Mouse (Mus musculus): ENCODE data around the gene Cass4. TPM values are rescaled to one million over a fixed set of nuclear protein-coding genes. Genes with fewer than 3 reads are reported as not detected.

Cass4 gene
- polyA plus RNA-seq, 1 experiment from 2014 or later = 0.12 TPM

- Histone ChIP-seq H3K4me1 (replicated peaks) (peaks cover 25% of the 10 kb centered on the region), H3K27me3 (ENCODE audit: insufficient read depth, poor library complexity, severe bottlenecking) (peaks cover 9% of the 10 kb centered on the region; the same call in 1 of the 2 replicates), H3K4me3 (no peak overlapping the region), H3K36me3 (no peaks in the 10 kb centered on the region), H3K9me3 (no peaks in the 10 kb centered on the region), H3K27ac (no peak overlapping the region)
- WGBS = 92% methylated on average over 5 of the region's 5 CpGs
- no peak for DNase-seq (ENCODE audit: low spot score)
These were observed 23.3 kb downstream of the Cass4 start for GRCm38 (mm10) chr2:172416876-172417275.

GRCm38 (mm10) chr2:172418208-172418607 is 24.6 kb downstream of the Cass4 start:
- H3K36me3 ChIP-seq = no peaks in the 10 kb centered on the region
- H3K27me3 ChIP-seq (ENCODE audit: insufficient read depth, poor library complexity, severe bottlenecking) = peaks cover 9% of the 10 kb centered on the region; the same call in 1 of the 2 replicates
- WGBS = 87% methylated on average over 5 of the region's 5 CpGs
- DNase-seq (ENCODE audit: low spot score) = no peak
- no peaks in the 10 kb centered on the region for H3K9me3 ChIP-seq
- H3K4me3 ChIP-seq = no peak overlapping the region
- H3K27ac ChIP-seq = no peak overlapping the region
- H3K4me1 ChIP-seq (replicated peaks) = peaks cover 13% of the 10 kb centered on the region

- WGBS = 81% methylated on average over 1 of the region's 1 CpGs
- no peak for DNase-seq (ENCODE audit: low spot score)
These were observed 37.0 kb downstream of the Cass4 start for GRCm38 (mm10) chr2:172430609-172431008.

GRCm38 (mm10) chr2:172433746-172434145 is 40.2 kb downstream of the Cass4 start:
- Histone ChIP-seq H3K27me3 (ENCODE audit: insufficient read depth, poor library complexity, severe bottlenecking) (no peaks in the 10 kb centered on the region), H3K36me3 (no peaks in the 10 kb centered on the region), H3K4me3 (no peak overlapping the region), H3K9me3 (no peaks in the 10 kb centered on the region), H3K27ac (no peak overlapping the region), H3K4me1 (replicated peaks) (no peaks in the 10 kb centered on the region)
- DNase-seq (ENCODE audit: low spot score) = no peak
- WGBS = 49% methylated on average over 5 of the region's 5 CpGs

More at GRCm38 (mm10) chr2:172430609-172431008, 37.0 kb downstream of the Cass4 start:
- H3K9me3 ChIP-seq = no peaks in the 10 kb centered on the region
- H3K4me1 ChIP-seq (replicated peaks) = no peaks in the 10 kb centered on the region
- H3K36me3 ChIP-seq = no peaks in the 10 kb centered on the region
- H3K4me3 ChIP-seq = no peak overlapping the region
- H3K27me3 ChIP-seq (ENCODE audit: insufficient read depth, poor library complexity, severe bottlenecking) = no peaks in the 10 kb centered on the region
- no peak overlapping the region for H3K27ac ChIP-seq

GRCm38 (mm10) chr2:172437371-172437952 is 43.9 kb downstream of the Cass4 start:
- H3K4me3 ChIP-seq = no peak overlapping the region
- DNase-seq (ENCODE audit: low spot score) = no peak
- whole genome bisulfite sequencing = 72% methylated on average over 16 of the region's 16 CpGs
- H3K36me3 ChIP-seq = no peaks in the 10 kb centered on the region
- H3K9me3 ChIP-seq = no peaks in the 10 kb centered on the region
- H3K27ac ChIP-seq = no peak overlapping the region
- H3K27me3 ChIP-seq (ENCODE audit: insufficient read depth, poor library complexity, severe bottlenecking) = no peaks in the 10 kb centered on the region
- H3K4me1 ChIP-seq (replicated peaks) = peaks cover 21% of the 10 kb centered on the region

GRCm38 (mm10) chr2:172439843-172440639 is 46.4 kb downstream of the Cass4 start, which contains the start of gene Rtf2:
TSS of gene Rtf2 (plus strand) at chr2:172440556.
- H3K36me3 ChIP-seq = peaks cover 3% of the 10 kb centered on the region
- H3K4me1 ChIP-seq (replicated peaks) = peaks cover 21% of the 10 kb centered on the region
- peak within 1 kb of the TSS; percentile 84 for H3K27ac ChIP-seq
- DNase-seq (ENCODE audit: low spot score) = peak; percentile 99
- no peaks in the 10 kb centered on the region for H3K27me3 ChIP-seq (ENCODE audit: insufficient read depth, poor library complexity, severe bottlenecking)
- H3K9me3 ChIP-seq = no peaks in the 10 kb centered on the region
- WGBS = 1% methylated on average over 35 of the region's 35 CpGs
- peak within 1 kb of the TSS; percentile 73 for H3K4me3 ChIP-seq

GRCm38 (mm10) chr2:172440640-172441005 is 47.0 kb downstream of the Cass4 start:
- peak overlapping the region; percentile 73 for H3K4me3 ChIP-seq
- H3K36me3 ChIP-seq = peaks cover 9% of the 10 kb centered on the region
- no peaks in the 10 kb centered on the region for H3K9me3 ChIP-seq
- no peak for DNase-seq (ENCODE audit: low spot score)
- peak overlapping the region; percentile 84 for H3K27ac ChIP-seq
- under 1% methylated on average over 21 of the region's 21 CpGs for WGBS
- H3K4me1 ChIP-seq (replicated peaks) = peaks cover 21% of the 10 kb centered on the region
- H3K27me3 ChIP-seq (ENCODE audit: insufficient read depth, poor library complexity, severe bottlenecking) = no peaks in the 10 kb centered on the region

GRCm38 (mm10) chr2:172441176-172441575 is 47.6 kb downstream of the Cass4 start:
- WGBS = 37% methylated on average over 6 of the region's 6 CpGs
- Histone ChIP-seq H3K27ac (peak overlapping the region; percentile 84; the same call in 1 of the 2 replicates), H3K9me3 (no peaks in the 10 kb centered on the region), H3K4me1 (replicated peaks) (peaks cover 21% of the 10 kb centered on the region), H3K27me3 (ENCODE audit: insufficient read depth, poor library complexity, severe bottlenecking) (no peaks in the 10 kb centered on the region), H3K36me3 (peaks cover 15% of the 10 kb centered on the region), H3K4me3 (peak overlapping the region; percentile 73)
- no peak for DNase-seq (ENCODE audit: low spot score)

GRCm38 (mm10) chr2:172445617-172446016 is 52.0 kb downstream of the Cass4 start:
- H3K9me3 ChIP-seq = no peaks in the 10 kb centered on the region
- peaks cover 14% of the 10 kb centered on the region for H3K4me1 ChIP-seq (replicated peaks)
- no peak overlapping the region for H3K4me3 ChIP-seq
- no peaks in the 10 kb centered on the region for H3K27me3 ChIP-seq (ENCODE audit: insufficient read depth, poor library complexity, severe bottlenecking)
- H3K27ac ChIP-seq = no peak overlapping the region
- peaks cover 59% of the 10 kb centered on the region for H3K36me3 ChIP-seq
- no peak for DNase-seq (ENCODE audit: low spot score)
- 94% methylated on average over 4 of the region's 4 CpGs for WGBS

- H3K27ac ChIP-seq = no peak overlapping the region
These were observed 53.7 kb downstream of the Cass4 start for GRCm38 (mm10) chr2:172447317-172447716.

GRCm38 (mm10) chr2:172448329-172448728 is 54.7 kb downstream of the Cass4 start:
- 91% methylated on average over 4 of the region's 4 CpGs for WGBS
- peaks cover 86% of the 10 kb centered on the region for H3K36me3 ChIP-seq
- no peak for DNase-seq (ENCODE audit: low spot score)

More at GRCm38 (mm10) chr2:172447317-172447716, 53.7 kb downstream of the Cass4 start:
- no peaks in the 10 kb centered on the region for H3K9me3 ChIP-seq
- H3K4me1 ChIP-seq (replicated peaks) = no peaks in the 10 kb centered on the region
- H3K4me3 ChIP-seq = no peak overlapping the region
- 91% methylated on average over 6 of the region's 6 CpGs for WGBS
- H3K36me3 ChIP-seq = peaks cover 76% of the 10 kb centered on the region
- no peak for DNase-seq (ENCODE audit: low spot score)
- H3K27me3 ChIP-seq (ENCODE audit: insufficient read depth, poor library complexity, severe bottlenecking) = no peaks in the 10 kb centered on the region

GRCm38 (mm10) chr2:172450640-172451039 is 57.0 kb downstream of the Cass4 start:
- Histone ChIP-seq H3K4me1 (replicated peaks) (no peaks in the 10 kb centered on the region; the same call in 1 of the 2 replicates), H3K4me3 (no peak overlapping the region), H3K27me3 (ENCODE audit: insufficient read depth, poor library complexity, severe bottlenecking) (no peaks in the 10 kb centered on the region), H3K27ac (no peak overlapping the region), H3K36me3 (peaks cover 91% of the 10 kb centered on the region), H3K9me3 (no peaks in the 10 kb centered on the region)
- DNase-seq (ENCODE audit: low spot score) = no peak
- 88% methylated on average over 6 of the region's 6 CpGs for WGBS

More at GRCm38 (mm10) chr2:172448329-172448728, 54.7 kb downstream of the Cass4 start:
- Histone ChIP-seq H3K4me3 (no peak overlapping the region), H3K27me3 (ENCODE audit: insufficient read depth, poor library complexity, severe bottlenecking) (no peaks in the 10 kb centered on the region), H3K4me1 (replicated peaks) (no peaks in the 10 kb centered on the region), H3K9me3 (no peaks in the 10 kb centered on the region), H3K27ac (no peak overlapping the region)

GRCm38 (mm10) chr2:172452031-172452430 is 58.4 kb downstream of the Cass4 start:
- Histone ChIP-seq H3K27me3 (ENCODE audit: insufficient read depth, poor library complexity, severe bottlenecking) (no peaks in the 10 kb centered on the region), H3K9me3 (no peaks in the 10 kb centered on the region), H3K4me1 (replicated peaks) (peaks cover 8% of the 10 kb centered on the region), H3K27ac (no peak overlapping the region), H3K36me3 (peaks cover 82% of the 10 kb centered on the region), H3K4me3 (no peak overlapping the region)
- no peak for DNase-seq (ENCODE audit: low spot score)
- WGBS = 94% methylated on average over 4 of the region's 4 CpGs

Measured in hindbrain, embryonic 10.5 days (tissue).